Mouse (Mus musculus): ENCODE measurements around the gene Smim20. TPM values are rescaled to one million over a fixed set of nuclear protein-coding genes. Genes with fewer than 3 reads are reported as not detected.
A peak's percentile ranks its signal among the peaks of the same experiment; 100 is the strongest.

The Smim20 gene
- total and polyA plus RNA-seq, 2 experiments from 2014 or later, result 35.7 to 76.0 TPM

GRCm38 (mm10) chr5:53269799-53270198, 2.9 kb downstream of the Smim20 start:
- no peak for TF ChIP-seq CTCF (IDR thresholded peaks at IDR 0.05)
- no peak overlapping the region for H3K4me3 ChIP-seq (ENCODE audit: low read depth, low read length)
- no peak overlapping the region for H3K27ac ChIP-seq (ENCODE audit: low read depth, low read length)
- DNase-seq (ENCODE audit: low spot score), result no peak
- no peaks in the 10 kb centered on the region for H3K36me3 ChIP-seq (ENCODE audit: insufficient read depth, low read length)
- no peak overlapping the region for H3K4me2 ChIP-seq (ENCODE audit: low read depth, low read length, poor library complexity, severe bottlenecking)
- 94% methylated on average over 5 of the region's 5 CpGs for WGBS
- H3K4me1 ChIP-seq (ENCODE audit: insufficient read depth, low read length), result no peaks in the 10 kb centered on the region; the same call in 1 of the 2 replicates
- H3K9ac ChIP-seq (replicated peaks; ENCODE audit: low read length, poor library complexity, severe bottlenecking), result no peak overlapping the region
- no peaks in the 10 kb centered on the region for H3K27me3 ChIP-seq (ENCODE audit: insufficient read depth, low read length)
- H3K9me3 ChIP-seq (ENCODE audit: low read length), result no peaks in the 10 kb centered on the region
- ATAC-seq (ENCODE audit: low FRiP score), result no peak

- Histone ChIP-seq H3K4me2 (ENCODE audit: low read depth, low read length, poor library complexity, severe bottlenecking) (no peak overlapping the region), H3K4me3 (ENCODE audit: low read depth, low read length) (no peak overlapping the region), H3K27ac (ENCODE audit: low read depth, low read length) (no peak overlapping the region), H3K9me3 (ENCODE audit: low read length) (no peaks in the 10 kb centered on the region), H3K27me3 (ENCODE audit: insufficient read depth, low read length) (no peaks in the 10 kb centered on the region), H3K4me1 (ENCODE audit: insufficient read depth, low read length) (peaks cover 6% of the 10 kb centered on the region; the same call in 1 of the 2 replicates), H3K9ac (replicated peaks; ENCODE audit: low read length, poor library complexity, severe bottlenecking) (0 out of 2 replicates have a peak overlapping the region, but pooled peaks have one; percentile 19), H3K36me3 (ENCODE audit: insufficient read depth, low read length) (no peaks in the 10 kb centered on the region)
- no peak for ATAC-seq (ENCODE audit: low FRiP score)
- TF ChIP-seq CTCF (IDR thresholded peaks at IDR 0.05), result no peak
- 94% methylated on average over 13 of the region's 13 CpGs for WGBS
- no peak for DNase-seq (ENCODE audit: low spot score)
Observed at GRCm38 (mm10) chr5:53270947-53271711, 4.2 kb downstream of the Smim20 start.

GRCm38 (mm10) chr5:53272626-53273025, 5.7 kb downstream of the Smim20 start:
- H3K4me3 ChIP-seq (ENCODE audit: low read depth, low read length), result no peak overlapping the region
- no peak for TF ChIP-seq CTCF (IDR thresholded peaks at IDR 0.05)
- ATAC-seq (ENCODE audit: low FRiP score) (no peak), DNase-seq (ENCODE audit: low spot score) (no peak)
- H3K4me1 ChIP-seq (ENCODE audit: insufficient read depth, low read length), result peaks cover 6% of the 10 kb centered on the region; the same call in 1 of the 2 replicates
- H3K4me2 ChIP-seq (ENCODE audit: low read depth, low read length, poor library complexity, severe bottlenecking), result no peak overlapping the region
- 97% methylated on average over 4 of the region's 4 CpGs for WGBS
- no peaks in the 10 kb centered on the region for H3K36me3 ChIP-seq (ENCODE audit: insufficient read depth, low read length)
- H3K27ac ChIP-seq (ENCODE audit: low read depth, low read length), result no peak overlapping the region
- no peak overlapping the region for H3K9ac ChIP-seq (replicated peaks; ENCODE audit: low read length, poor library complexity, severe bottlenecking)
- H3K9me3 ChIP-seq (ENCODE audit: low read length), result no peaks in the 10 kb centered on the region
- no peaks in the 10 kb centered on the region for H3K27me3 ChIP-seq (ENCODE audit: insufficient read depth, low read length)

GRCm38 (mm10) chr5:53273699-53274430, 7.0 kb downstream of the Smim20 start:
- Histone ChIP-seq H3K27ac (ENCODE audit: low read depth, low read length) (no peak overlapping the region), H3K4me1 (ENCODE audit: insufficient read depth, low read length) (peaks cover 6% of the 10 kb centered on the region; the same call in 1 of the 2 replicates), H3K9me3 (ENCODE audit: low read length) (no peaks in the 10 kb centered on the region), H3K9ac (replicated peaks; ENCODE audit: low read length, poor library complexity, severe bottlenecking) (no peak overlapping the region), H3K27me3 (ENCODE audit: insufficient read depth, low read length) (no peaks in the 10 kb centered on the region), H3K36me3 (ENCODE audit: insufficient read depth, low read length) (peaks cover 5% of the 10 kb centered on the region; the same call in 1 of the 2 replicates), H3K4me3 (ENCODE audit: low read depth, low read length) (no peak overlapping the region), H3K4me2 (ENCODE audit: low read depth, low read length, poor library complexity, severe bottlenecking) (no peak overlapping the region)
- no peak for DNase-seq (ENCODE audit: low spot score)
- WGBS, result 94% methylated on average over 5 of the region's 5 CpGs
- no peak for TF ChIP-seq CTCF (IDR thresholded peaks at IDR 0.05)
- no peak for ATAC-seq (ENCODE audit: low FRiP score)

GRCm38 (mm10) chr5:53274811-53275355, 8.0 kb downstream of the Smim20 start:
- ATAC-seq (ENCODE audit: low FRiP score) (no peak), DNase-seq (ENCODE audit: low spot score) (peak; percentile 58)
- Histone ChIP-seq H3K27me3 (ENCODE audit: insufficient read depth, low read length) (no peaks in the 10 kb centered on the region), H3K4me1 (ENCODE audit: insufficient read depth, low read length) (peaks cover 6% of the 10 kb centered on the region; the same call in 1 of the 2 replicates), H3K4me3 (ENCODE audit: low read depth, low read length) (no peak overlapping the region), H3K9me3 (ENCODE audit: low read length) (no peaks in the 10 kb centered on the region), H3K36me3 (ENCODE audit: insufficient read depth, low read length) (peaks cover 5% of the 10 kb centered on the region; the same call in 1 of the 2 replicates), H3K4me2 (ENCODE audit: low read depth, low read length, poor library complexity, severe bottlenecking) (no peak overlapping the region), H3K27ac (ENCODE audit: low read depth, low read length) (no peak overlapping the region), H3K9ac (replicated peaks; ENCODE audit: low read length, poor library complexity, severe bottlenecking) (no peak overlapping the region)
- 29% methylated on average over 5 of the region's 5 CpGs for WGBS
- TF ChIP-seq CTCF (IDR thresholded peaks at IDR 0.05), result peak; percentile 74

Data from midbrain, postnatal 0 days (tissue).